Mouse (Mus musculus) limb, embryonic 12.5 days (tissue): Measurements from ENCODE around the gene Sergef. TPM values are rescaled to one million over a fixed set of nuclear protein-coding genes. Genes with fewer than 3 reads are reported as not detected.

Experiments used
- ATAC-seq: fragments of 200-750 bp; cut with Nextera tagmentation; 2 replicates; pipeline ENCODE4 v1.8.0; 2017; ENCODE audit warnings: low read depth, moderate TSS enrichment; ENCODE audit not compliant: insufficient number of reproducible peaks, insufficient read depth, low FRiP score, low TSS enrichment
- H3K27ac ChIP-seq: fragments of 300-500 bp; sonication (generic); 2 replicates; pipeline ENCODE4 v1.5.1; 2016; ENCODE audit warnings: mild to moderate bottlenecking, moderate library complexity
- H3K27me3 ChIP-seq: fragments of 300-500 bp; sonication (generic); 2 replicates; pipeline ENCODE4 v1.6.1; 2016; ENCODE audit warnings: mild to moderate bottlenecking, moderate library complexity
- H3K36me3 ChIP-seq: fragments of 300-500 bp; sonication (generic); 2 replicates; pipeline ENCODE4 v1.6.1; 2016; ENCODE audit warnings: mild to moderate bottlenecking, moderate library complexity
- H3K4me1 ChIP-seq: fragments of 300-500 bp; sonication (generic); replicated peaks from 2 replicates; pipeline ENCODE4 v1.6.1; 2016
- H3K4me2 ChIP-seq: fragments of 300-500 bp; sonication (generic); 2 replicates; pipeline ENCODE4 v1.6.1; 2016; ENCODE audit warnings: mild to moderate bottlenecking, moderate library complexity
- H3K4me3 ChIP-seq: fragments of 300-500 bp; sonication (generic); replicated peaks from 2 replicates; pipeline ENCODE4 v1.5.1; 2016; ENCODE audit warnings: mild to moderate bottlenecking
- H3K9ac ChIP-seq: fragments of 300-500 bp; sonication (generic); replicated peaks from 2 replicates; pipeline ENCODE4 v1.6.1; 2016; ENCODE audit warnings: mild to moderate bottlenecking, moderate library complexity
- H3K9me3 ChIP-seq: fragments of 300-500 bp; sonication (generic); 2 replicates; pipeline ENCODE4 v1.6.1; 2016; ENCODE audit warnings: mild to moderate bottlenecking, moderate library complexity
- WGBS: fragments of 180-500 bp; shearing (Covaris S2); methylation state at CpG from one replicate; pipeline ENCODE4 v1.1.7; 2016; 5-methylcytosine and 5-hydroxymethylcytosine counted together
- polyA plus RNA-seq: library from polyadenylated mRNA; unstranded; fragments of >200 nt; fragmentation: Nextera tagmentation; extraction: Ambion mirVana; gene quantifications from 2 replicates; pipeline ENCODE4 v1.2.1, GENCODE M21; 2016

The Sergef gene
- polyA plus RNA-seq, 1 experiment from 2014 or later = 12.1 TPM

- no peak for ATAC-seq
- no peaks in the 10 kb centered on the region for H3K4me1 ChIP-seq
- no peak overlapping the region for H3K4me2 ChIP-seq
- H3K9ac ChIP-seq = no peak overlapping the region
- no peaks in the 10 kb centered on the region for H3K36me3 ChIP-seq
- peaks cover 8% of the 10 kb centered on the region; the same call in 1 of the 2 replicates for H3K27me3 ChIP-seq
- H3K9me3 ChIP-seq = no peaks in the 10 kb centered on the region
- WGBS = 80% methylated on average over 16 of the region's 16 CpGs
- H3K27ac ChIP-seq = no peak overlapping the region
- no peak overlapping the region for H3K4me3 ChIP-seq
Observed at GRCm38 (mm10) chr7:46418102-46418622, 221.4 kb downstream of the Sergef start.

- Histone ChIP-seq H3K4me1 (0 out of 2 replicates have a peak, but pooled peaks cover 4% of the 10 kb centered on the region), H3K36me3 (no peaks in the 10 kb centered on the region), H3K27me3 (peaks cover 8% of the 10 kb centered on the region; the same call in 1 of the 2 replicates), H3K9me3 (no peaks in the 10 kb centered on the region), H3K9ac (no peak overlapping the region), H3K4me3 (no peak overlapping the region), H3K27ac (no peak overlapping the region), H3K4me2 (no peak overlapping the region)
- ATAC-seq = no peak
- WGBS = 76% methylated on average over 7 of the region's 7 CpGs
Observed at GRCm38 (mm10) chr7:46417467-46417866, 222.1 kb downstream of the Sergef start.

- no peak overlapping the region for H3K27ac ChIP-seq
- no peak overlapping the region for H3K4me3 ChIP-seq
- ATAC-seq = no peak
- no peaks in the 10 kb centered on the region for H3K9me3 ChIP-seq
- H3K36me3 ChIP-seq = no peaks in the 10 kb centered on the region
- 73% methylated on average over 14 of the region's 14 CpGs for WGBS
- no peak overlapping the region for H3K4me2 ChIP-seq
- no peak overlapping the region for H3K9ac ChIP-seq
- H3K4me1 ChIP-seq = 0 out of 2 replicates have a peak, but pooled peaks cover 4% of the 10 kb centered on the region
- 0 out of 2 replicates have a peak, but pooled peaks cover 4% of the 10 kb centered on the region for H3K27me3 ChIP-seq
Observed at GRCm38 (mm10) chr7:46415818-46416425, 223.7 kb downstream of the Sergef start.

- H3K27ac ChIP-seq = no peak overlapping the region
- no peak overlapping the region for H3K4me3 ChIP-seq
- 56% methylated on average over 6 of the region's 6 CpGs for WGBS
- no peak overlapping the region for H3K9ac ChIP-seq
- H3K4me1 ChIP-seq = 0 out of 2 replicates have a peak, but pooled peaks cover 4% of the 10 kb centered on the region
- H3K9me3 ChIP-seq = no peaks in the 10 kb centered on the region
- no peak overlapping the region for H3K4me2 ChIP-seq
- H3K27me3 ChIP-seq = peaks cover 7% of the 10 kb centered on the region; the same call in 1 of the 2 replicates
- H3K36me3 ChIP-seq = no peaks in the 10 kb centered on the region
- ATAC-seq = no peak
Observed at GRCm38 (mm10) chr7:46413959-46414725, 225.5 kb downstream of the Sergef start.

GRCm38 (mm10) chr7:46412823-46413222 lies 226.8 kb downstream of the Sergef start:
- Histone ChIP-seq H3K4me1 (0 out of 2 replicates have a peak, but pooled peaks cover 4% of the 10 kb centered on the region), H3K27me3 (peaks cover 11% of the 10 kb centered on the region; the same call in 1 of the 2 replicates), H3K4me3 (no peak overlapping the region), H3K4me2 (no peak overlapping the region), H3K9ac (no peak overlapping the region), H3K9me3 (no peaks in the 10 kb centered on the region), H3K36me3 (no peaks in the 10 kb centered on the region), H3K27ac (no peak overlapping the region; the same call in 1 of the 2 replicates)
- no peak for ATAC-seq
- WGBS = 66% methylated on average over 5 of the region's 5 CpGs

GRCm38 (mm10) chr7:46410727-46411126 lies 228.9 kb downstream of the Sergef start:
- ATAC-seq = no peak
- no peaks in the 10 kb centered on the region for H3K36me3 ChIP-seq
- no peak overlapping the region for H3K27ac ChIP-seq
- no peak overlapping the region for H3K9ac ChIP-seq
- no peaks in the 10 kb centered on the region for H3K9me3 ChIP-seq
- H3K4me2 ChIP-seq = no peak overlapping the region
- H3K4me1 ChIP-seq = 0 out of 2 replicates have a peak, but pooled peaks cover 4% of the 10 kb centered on the region
- WGBS = 75% methylated on average over 6 of the region's 6 CpGs
- no peak overlapping the region for H3K4me3 ChIP-seq
- H3K27me3 ChIP-seq = peaks cover 26% of the 10 kb centered on the region; the same call in 1 of the 2 replicates

GRCm38 (mm10) chr7:46409204-46409789 lies 230.3 kb downstream of the Sergef start:
- Histone ChIP-seq H3K9ac (no peak overlapping the region), H3K27ac (no peak overlapping the region), H3K9me3 (no peaks in the 10 kb centered on the region), H3K36me3 (no peaks in the 10 kb centered on the region), H3K4me2 (no peak overlapping the region), H3K4me3 (no peak overlapping the region), H3K4me1 (0 out of 2 replicates have a peak, but pooled peaks cover 4% of the 10 kb centered on the region), H3K27me3 (peaks cover 24% of the 10 kb centered on the region; the same call in 1 of the 2 replicates)
- 42% methylated on average over 12 of the region's 12 CpGs for WGBS
- no peak for ATAC-seq

GRCm38 (mm10) chr7:46408606-46409005 lies 231.0 kb downstream of the Sergef start:
- WGBS = 81% methylated on average over 9 of the region's 9 CpGs
- no peak for ATAC-seq
- no peak overlapping the region for H3K4me2 ChIP-seq
- H3K4me3 ChIP-seq = no peak overlapping the region
- H3K27me3 ChIP-seq = peaks cover 27% of the 10 kb centered on the region
- no peak overlapping the region for H3K9ac ChIP-seq
- H3K36me3 ChIP-seq = no peaks in the 10 kb centered on the region
- no peak overlapping the region for H3K27ac ChIP-seq
- no peaks in the 10 kb centered on the region for H3K9me3 ChIP-seq
- H3K4me1 ChIP-seq = 0 out of 2 replicates have a peak, but pooled peaks cover 4% of the 10 kb centered on the region

GRCm38 (mm10) chr7:46404756-46405155 lies 234.9 kb downstream of the Sergef start:
- Histone ChIP-seq H3K4me2 (no peak overlapping the region), H3K27me3 (peaks cover 57% of the 10 kb centered on the region), H3K9me3 (no peaks in the 10 kb centered on the region), H3K9ac (no peak overlapping the region), H3K4me3 (no peak overlapping the region), H3K36me3 (no peaks in the 10 kb centered on the region), H3K27ac (no peak overlapping the region), H3K4me1 (no peaks in the 10 kb centered on the region)
- WGBS = 77% methylated on average over 7 of the region's 7 CpGs
- no peak for ATAC-seq

- no peak overlapping the region for H3K9ac ChIP-seq
- H3K27me3 ChIP-seq = peaks cover 59% of the 10 kb centered on the region
- no peak overlapping the region for H3K27ac ChIP-seq
- no peak overlapping the region for H3K4me2 ChIP-seq
- ATAC-seq = no peak
- no peaks in the 10 kb centered on the region for H3K4me1 ChIP-seq
- no peak overlapping the region for H3K4me3 ChIP-seq
- no peaks in the 10 kb centered on the region for H3K36me3 ChIP-seq
- no peaks in the 10 kb centered on the region for H3K9me3 ChIP-seq
- 82% methylated on average over 15 of the region's 15 CpGs for WGBS
Observed at GRCm38 (mm10) chr7:46403616-46404485, 235.8 kb downstream of the Sergef start.
